Mouse (Mus musculus) liver, embryonic 12.5 days (tissue): ENCODE measurements around the gene Alyref. TPM values are rescaled to one million over a fixed set of nuclear protein-coding genes. Genes with fewer than 3 reads are reported as not detected.
A peak's percentile ranks its signal among the peaks of the same experiment; 100 is the strongest.
"Not testable (repeated sequence)": the region's sequence is repeated elsewhere in the genome, so short reads cannot be mapped to it uniquely, and the experiment has no call there.

Source experiments
- ATAC-seq: fragments of 200-750 bp; cut with Nextera tagmentation; 2 replicates; pipeline ENCODE4 v1.8.0; 2017; ENCODE audit warnings: moderate number of reproducible peaks, mild to moderate bottlenecking, moderate library complexity
- H3K27ac ChIP-seq: fragments of 300-500 bp; sonication (generic); 2 replicates; pipeline ENCODE4 v1.5.1; 2016; ENCODE audit warnings: mild to moderate bottlenecking
- H3K27me3 ChIP-seq: fragments of 300-500 bp; sonication (generic); replicated peaks from 2 replicates; pipeline ENCODE4 v1.6.1; 2016; ENCODE audit warnings: mild to moderate bottlenecking, moderate library complexity
- H3K36me3 ChIP-seq: fragments of 300-500 bp; sonication (generic); 2 replicates; pipeline ENCODE4 v1.6.1; 2016; ENCODE audit warnings: mild to moderate bottlenecking, moderate library complexity
- H3K4me1 ChIP-seq: fragments of 300-500 bp; sonication (generic); 2 replicates; pipeline ENCODE4 v1.6.1; 2016
- H3K4me2 ChIP-seq: fragments of 300-500 bp; sonication (generic); 2 replicates; pipeline ENCODE4 v1.6.1; 2016; ENCODE audit warnings: mild to moderate bottlenecking, moderate library complexity
- H3K4me3 ChIP-seq: fragments of 300-500 bp; sonication (generic); 2 replicates; pipeline ENCODE4 v1.5.1; 2016; ENCODE audit warnings: mild to moderate bottlenecking, moderate library complexity
- H3K9ac ChIP-seq: fragments of 300-500 bp; sonication (generic); 2 replicates; pipeline ENCODE4 v1.6.1; 2016; ENCODE audit warnings: mild to moderate bottlenecking, moderate library complexity
- H3K9me3 ChIP-seq: fragments of 300-500 bp; sonication (generic); replicated peaks from 2 replicates; pipeline ENCODE4 v1.6.1; 2016; ENCODE audit warnings: mild to moderate bottlenecking, moderate library complexity
- WGBS: fragments of 180-500 bp; shearing (Covaris S2); methylation state at CpG from one replicate; pipeline ENCODE4 v1.1.7; 2016; ENCODE audit not compliant: insufficient replicate concordance; 5-methylcytosine and 5-hydroxymethylcytosine counted together
- polyA plus RNA-seq: library from polyadenylated mRNA; unstranded; fragments of >200 nt; fragmentation: Nextera tagmentation; extraction: Ambion mirVana; gene quantifications from 2 replicates; pipeline ENCODE4 v1.2.1, GENCODE M21; 2016

Alyref gene
- polyA plus RNA-seq, 1 experiment from 2014 or later: 545 TPM

DNA sequence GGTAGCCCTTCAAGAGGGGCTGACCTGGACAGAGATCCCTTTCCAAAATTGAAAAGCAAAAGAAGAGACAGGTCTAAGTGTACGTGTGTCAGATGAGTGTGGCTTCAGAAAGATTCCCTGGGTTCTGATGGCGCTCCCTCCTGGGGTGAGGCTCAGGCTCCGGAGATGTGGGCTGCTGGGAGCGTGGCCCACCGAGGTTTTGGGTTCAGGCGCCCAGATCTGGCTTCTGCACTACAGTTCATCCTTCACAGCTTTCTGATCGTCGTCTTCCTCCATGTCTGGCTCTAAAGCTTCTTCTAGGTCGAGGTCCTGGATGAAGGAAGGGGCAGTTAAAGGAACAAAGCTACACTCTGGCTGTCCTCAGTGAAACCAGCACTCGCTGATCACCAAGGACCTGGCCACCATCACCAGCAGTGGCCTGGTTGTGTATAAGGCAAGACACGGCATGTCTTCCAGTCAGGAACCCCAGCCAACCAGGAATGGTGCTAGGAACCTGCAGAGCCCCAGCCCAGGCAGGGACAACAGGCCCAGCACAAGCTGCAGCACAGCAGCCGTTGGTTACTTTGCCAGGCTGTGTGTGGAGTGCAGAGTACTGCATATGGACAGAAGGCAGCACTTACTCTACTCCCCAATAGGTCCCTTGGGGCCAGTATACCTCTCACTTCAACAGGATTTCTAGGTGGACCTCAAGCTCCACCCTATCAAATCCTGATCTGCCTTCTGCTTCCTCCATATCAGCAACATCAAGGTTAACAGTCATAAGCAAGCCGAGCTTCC lies 37.0 kb downstream of the Alyref start:
- WGBS: 75% methylated on average over 13 of the region's 13 CpGs
- peaks cover 74% of the 10 kb centered on the region for H3K36me3 ChIP-seq
- no peak overlapping the region for H3K4me2 ChIP-seq
- H3K4me3 ChIP-seq: no peak overlapping the region
- H3K9me3 ChIP-seq: no peaks in the 10 kb centered on the region
- H3K27me3 ChIP-seq: no peaks in the 10 kb centered on the region
- ATAC-seq: no peak
- H3K4me1 ChIP-seq: no peaks in the 10 kb centered on the region
- no peak overlapping the region for H3K9ac ChIP-seq
- H3K27ac ChIP-seq: no peak overlapping the region

DNA sequence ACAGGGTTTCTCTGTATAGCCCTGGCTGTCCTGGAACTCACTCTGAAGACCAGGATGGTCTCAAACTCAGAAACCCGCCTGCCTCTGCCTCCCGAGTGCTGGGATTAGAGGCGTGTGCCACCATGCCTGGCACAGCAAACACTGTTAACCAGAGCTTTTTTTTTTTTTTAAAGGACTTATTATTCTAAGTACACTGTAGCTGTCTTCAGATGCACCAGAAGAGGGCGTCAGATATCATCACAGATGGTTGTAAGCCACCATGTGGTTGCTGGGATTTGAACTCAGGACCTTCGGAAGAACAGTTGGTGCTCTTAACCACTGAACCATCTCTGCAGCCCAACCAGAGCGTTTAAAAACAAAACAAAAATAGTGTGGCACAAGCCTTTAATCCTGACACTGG lies 39.3 kb downstream of the Alyref start:
- peaks cover 51% of the 10 kb centered on the region for H3K36me3 ChIP-seq
- not testable (repeated sequence) for H3K9me3 ChIP-seq

DNA sequence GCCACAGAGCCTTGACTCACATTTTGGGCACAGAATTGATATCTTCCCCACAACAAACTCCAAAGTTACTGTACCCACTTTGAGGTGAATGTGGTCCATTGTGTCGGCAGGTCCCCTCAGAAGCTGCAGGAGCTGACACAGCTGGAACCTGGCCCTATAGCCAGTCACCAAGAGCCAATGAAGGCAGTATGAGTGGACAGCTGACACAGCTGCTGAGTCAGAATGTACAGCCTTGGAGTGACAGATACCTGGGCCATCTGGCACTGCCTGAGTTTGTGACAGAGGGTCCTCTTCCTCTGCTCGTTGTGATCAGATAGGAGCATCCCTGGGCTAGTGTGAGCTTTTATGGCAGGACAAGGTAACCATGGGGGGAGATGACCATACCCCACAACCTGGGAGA lies 42.9 kb downstream of the Alyref start:
- no peak overlapping the region for H3K4me2 ChIP-seq
- H3K9me3 ChIP-seq: no peaks in the 10 kb centered on the region
- peaks cover 16% of the 10 kb centered on the region for H3K36me3 ChIP-seq
- H3K27ac ChIP-seq: no peak overlapping the region
- no peak overlapping the region for H3K4me3 ChIP-seq
- H3K27me3 ChIP-seq: no peaks in the 10 kb centered on the region
- H3K4me1 ChIP-seq: peaks cover 8% of the 10 kb centered on the region
- H3K9ac ChIP-seq: no peak overlapping the region
- ATAC-seq: no peak
- WGBS: 66% methylated on average over 2 of the region's 2 CpGs

More for the DNA sequence above, 39.3 kb downstream of the Alyref start:
- H3K9ac ChIP-seq, H3K4me2 ChIP-seq, H3K4me3 ChIP-seq, H3K27ac ChIP-seq, ATAC-seq, H3K27me3 ChIP-seq, H3K4me1 ChIP-seq: not testable (repeated sequence)
- 72% methylated on average over 6 of the region's 6 CpGs for WGBS

DNA sequence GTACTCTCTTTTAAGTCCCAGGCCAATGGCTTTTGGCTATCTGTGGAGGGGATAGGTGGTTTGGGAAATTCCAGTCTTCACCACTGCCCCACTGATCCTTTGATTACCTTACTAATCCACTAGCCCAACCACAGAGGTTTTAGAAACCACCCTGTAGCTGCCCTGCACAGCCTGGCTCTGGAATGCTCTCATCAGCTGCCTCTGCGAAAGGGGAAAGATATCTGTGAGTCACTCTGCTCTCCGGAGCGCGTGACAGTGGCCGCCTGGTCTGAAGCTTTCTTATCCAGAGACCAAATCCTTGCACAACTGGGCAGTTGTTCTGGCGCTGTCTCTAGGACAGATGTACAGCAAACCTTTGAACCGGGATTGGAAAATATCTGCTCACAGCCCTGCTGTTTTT lies 43.3 kb downstream of the Alyref start:
- WGBS: 59% methylated on average over 7 of the region's 7 CpGs
- no peak for ATAC-seq
- Histone ChIP-seq H3K9me3 (no peaks in the 10 kb centered on the region), H3K4me1 (peaks cover 12% of the 10 kb centered on the region), H3K27ac (no peak overlapping the region), H3K27me3 (no peaks in the 10 kb centered on the region), H3K36me3 (peaks cover 11% of the 10 kb centered on the region), H3K4me3 (no peak overlapping the region), H3K4me2 (no peak overlapping the region), H3K9ac (no peak overlapping the region)

DNA sequence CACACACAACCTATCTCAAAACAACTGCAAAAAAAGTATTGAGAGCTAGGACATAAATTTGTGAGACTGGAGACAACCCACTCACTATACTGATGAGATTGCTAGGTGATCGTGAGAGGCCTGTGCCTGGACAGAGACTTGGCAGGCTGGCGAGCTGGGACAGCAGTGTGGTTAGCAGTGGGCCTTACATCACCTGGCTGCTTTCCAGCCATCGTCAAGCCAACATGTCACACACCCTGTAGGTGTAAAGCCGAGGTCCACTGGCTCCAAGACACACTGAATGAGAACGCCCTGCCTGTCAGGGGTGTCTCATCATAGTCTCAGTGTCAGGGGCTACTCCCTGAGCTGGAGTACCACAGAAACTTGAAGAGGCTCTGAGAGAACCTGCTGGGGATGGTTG lies 45.4 kb downstream of the Alyref start:
- H3K4me1 ChIP-seq: peaks cover 30% of the 10 kb centered on the region
- H3K27me3 ChIP-seq: no peaks in the 10 kb centered on the region
- no peak overlapping the region for H3K4me3 ChIP-seq
- no peak overlapping the region for H3K4me2 ChIP-seq
- H3K9ac ChIP-seq: no peak overlapping the region
- no peaks in the 10 kb centered on the region for H3K36me3 ChIP-seq
- no peaks in the 10 kb centered on the region for H3K9me3 ChIP-seq
- H3K27ac ChIP-seq: no peak overlapping the region
- no peak for ATAC-seq
- 64% methylated on average over 5 of the region's 5 CpGs for WGBS

DNA sequence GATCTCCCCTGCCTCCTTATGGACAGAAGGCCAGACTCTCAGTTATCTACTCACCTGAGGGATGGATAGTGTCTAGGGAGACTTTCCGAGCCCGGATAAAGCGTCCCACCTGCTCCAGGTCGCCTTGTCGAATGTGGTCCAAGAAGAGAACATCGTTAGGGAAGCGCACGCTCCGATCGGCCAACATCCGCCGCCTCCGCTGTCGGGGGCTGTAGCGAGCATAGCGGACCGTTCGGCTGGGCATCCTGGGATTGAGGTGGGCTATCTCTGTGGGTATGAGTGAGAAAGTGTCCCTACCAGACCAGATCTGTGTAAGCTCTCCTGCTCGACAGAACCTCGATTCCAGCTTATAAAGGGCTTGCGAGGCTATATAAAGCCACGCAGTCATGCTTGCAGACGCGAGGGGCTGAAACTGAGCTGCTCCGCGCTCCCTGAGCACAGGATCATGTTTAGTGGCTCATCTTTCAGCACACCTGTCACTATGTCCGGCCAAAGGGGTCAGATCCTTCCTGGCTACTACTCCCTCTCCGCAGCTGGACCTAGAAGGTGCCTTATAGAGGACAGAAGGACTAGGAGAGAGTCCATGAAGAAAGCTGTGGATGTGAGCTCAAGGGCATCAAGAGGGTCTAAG lies 47.2 kb downstream of the Alyref start, which contains the start of gene Ppp1r27:
TSS of gene Ppp1r27 (minus strand) at position 323 of the 631 bp plus-strand sequence.
- Histone ChIP-seq H3K9me3 (no peaks in the 10 kb centered on the region), H3K9ac (peak within 1 kb of the TSS; percentile 94), H3K4me1 (peaks cover 38% of the 10 kb centered on the region), H3K4me2 (peak within 1 kb of the TSS; percentile 91), H3K4me3 (peak within 1 kb of the TSS; percentile 79), H3K36me3 (no peaks in the 10 kb centered on the region), H3K27me3 (no peaks in the 10 kb centered on the region), H3K27ac (peak within 1 kb of the TSS; percentile 94)
- 89% methylated on average over 28 of the region's 28 CpGs for WGBS
- ATAC-seq: no peak

DNA sequence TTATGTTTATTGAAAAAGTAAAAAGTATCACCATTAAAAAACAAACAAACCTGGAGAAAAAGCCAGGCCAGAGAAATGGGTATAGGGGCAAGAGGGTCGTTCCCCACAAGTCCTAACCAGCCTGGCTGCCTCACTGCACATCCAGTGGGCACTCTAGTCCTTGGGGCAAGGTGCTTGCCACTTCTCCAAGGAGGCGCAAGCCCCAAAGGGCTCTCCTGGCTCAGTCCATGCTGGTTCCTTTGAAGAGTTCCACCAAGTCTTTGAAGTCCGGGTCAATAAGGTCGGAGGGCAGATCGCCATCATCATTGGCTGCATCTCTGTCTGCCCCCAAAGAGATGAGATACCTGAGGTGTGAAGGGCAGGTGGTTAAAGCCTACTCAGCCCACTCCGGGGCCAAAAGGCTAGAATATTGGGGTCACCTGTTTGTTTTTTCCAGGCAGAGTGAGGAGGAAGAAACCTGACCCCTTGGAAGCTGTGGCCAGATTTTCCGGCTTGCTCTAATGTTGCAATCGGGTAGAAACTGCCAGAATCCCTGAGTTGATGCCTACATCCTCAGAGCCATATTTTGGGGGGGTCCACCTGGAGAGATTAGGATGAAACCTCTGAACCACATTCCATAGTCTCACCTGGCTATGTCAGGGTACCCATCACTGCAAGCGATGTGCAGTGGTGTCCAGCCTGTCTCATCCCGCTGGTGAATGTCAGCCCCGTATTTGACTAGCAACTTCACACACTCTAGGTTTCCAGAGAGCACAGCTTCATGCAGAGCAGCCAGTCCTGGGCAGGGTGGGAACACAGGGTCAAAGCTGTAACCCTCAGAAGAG lies 48.0 kb downstream of the Alyref start:
- H3K27ac ChIP-seq: peak overlapping the region; percentile 94
- H3K9ac ChIP-seq: peak overlapping the region; percentile 94
- H3K9me3 ChIP-seq: no peaks in the 10 kb centered on the region
- no peaks in the 10 kb centered on the region for H3K36me3 ChIP-seq
- peak overlapping the region; percentile 91 for H3K4me2 ChIP-seq
- ATAC-seq: no peak
- H3K4me3 ChIP-seq: peak overlapping the region; percentile 79
- 66% methylated on average over 11 of the region's 11 CpGs for WGBS
- peaks cover 41% of the 10 kb centered on the region for H3K4me1 ChIP-seq
- H3K27me3 ChIP-seq: no peaks in the 10 kb centered on the region

DNA sequence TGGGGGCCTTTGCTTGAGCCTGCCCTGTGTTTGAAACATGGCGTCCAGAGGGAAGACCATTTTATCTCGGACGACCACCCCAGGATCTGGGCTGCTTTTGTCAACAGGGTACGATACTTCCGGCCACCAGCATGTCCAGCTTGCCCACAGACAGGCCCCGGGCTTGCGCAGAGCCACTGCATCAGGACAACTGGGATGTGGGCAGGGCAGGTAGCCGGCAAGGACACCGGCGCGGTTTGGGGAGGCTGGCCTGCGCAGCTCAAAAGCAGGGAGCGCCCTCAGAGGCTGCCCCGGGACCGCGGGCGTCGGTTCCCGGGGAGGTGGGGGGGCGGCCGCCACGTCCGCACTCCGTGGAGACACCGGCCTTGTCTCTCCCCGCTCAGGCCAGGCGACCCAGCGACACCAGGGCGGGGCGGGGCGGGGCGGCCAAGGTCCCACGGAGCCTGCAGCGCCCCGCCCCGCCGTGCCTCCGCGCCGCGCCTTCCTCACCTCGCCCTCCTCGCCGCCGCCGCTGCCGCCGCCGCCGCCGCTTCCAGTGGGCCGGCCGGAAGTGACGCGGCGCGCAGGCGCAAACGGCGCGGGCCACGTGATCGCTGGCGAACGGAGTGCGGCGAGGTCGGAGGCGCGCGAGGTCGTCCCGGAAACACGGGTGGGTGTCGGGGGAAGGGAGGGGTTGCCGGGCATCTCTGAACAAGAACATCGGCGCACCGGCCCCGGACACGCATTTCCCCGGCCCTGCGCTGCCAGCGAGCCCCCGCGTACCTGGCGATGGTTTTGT lies 48.8 kb downstream of the Alyref start, which contains the start of gene Mcrip1:
TSS of gene Mcrip1 (minus strand) at position 560 of the 778 bp plus-strand sequence.
- Histone ChIP-seq H3K27ac (peak within 1 kb of the TSS; percentile 94), H3K9ac (peak within 1 kb of the TSS; percentile 94), H3K36me3 (peaks cover 7% of the 10 kb centered on the region), H3K27me3 (no peaks in the 10 kb centered on the region), H3K4me2 (peak within 1 kb of the TSS; percentile 91), H3K4me1 (peaks cover 38% of the 10 kb centered on the region), H3K4me3 (peak within 1 kb of the TSS; percentile 79), H3K9me3 (no peaks in the 10 kb centered on the region)
- peak; percentile 92 for ATAC-seq
- 2% methylated on average over 81 of the region's 87 CpGs for WGBS

DNA sequence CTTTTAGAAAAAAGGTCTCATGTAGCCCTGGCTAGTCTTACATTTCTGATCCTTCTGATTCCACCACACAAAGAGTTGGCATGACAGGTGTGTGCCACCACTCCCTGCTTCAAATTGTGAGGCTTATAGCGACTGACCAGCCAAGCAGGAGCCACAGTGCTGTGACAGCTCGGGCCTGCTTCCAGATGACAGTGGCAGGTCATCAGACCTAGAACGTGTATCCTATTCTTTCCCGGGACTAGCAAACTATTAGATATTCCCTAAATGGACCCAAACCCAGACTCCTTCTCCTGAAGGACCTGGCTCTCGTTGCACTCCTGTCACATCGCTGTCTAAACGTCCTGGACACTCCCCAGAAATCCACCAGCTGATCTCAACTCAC lies 49.4 kb downstream of the Alyref start:
- Histone ChIP-seq H3K4me1 (peaks cover 38% of the 10 kb centered on the region), H3K4me2 (peak overlapping the region; percentile 91), H3K4me3 (peak overlapping the region; percentile 79), H3K27me3 (no peaks in the 10 kb centered on the region), H3K9me3 (no peaks in the 10 kb centered on the region), H3K9ac (peak overlapping the region; percentile 94), H3K36me3 (peaks cover 13% of the 10 kb centered on the region), H3K27ac (peak overlapping the region; percentile 94)
- 15% methylated on average over 7 of the region's 7 CpGs for WGBS
- ATAC-seq: no peak

DNA sequence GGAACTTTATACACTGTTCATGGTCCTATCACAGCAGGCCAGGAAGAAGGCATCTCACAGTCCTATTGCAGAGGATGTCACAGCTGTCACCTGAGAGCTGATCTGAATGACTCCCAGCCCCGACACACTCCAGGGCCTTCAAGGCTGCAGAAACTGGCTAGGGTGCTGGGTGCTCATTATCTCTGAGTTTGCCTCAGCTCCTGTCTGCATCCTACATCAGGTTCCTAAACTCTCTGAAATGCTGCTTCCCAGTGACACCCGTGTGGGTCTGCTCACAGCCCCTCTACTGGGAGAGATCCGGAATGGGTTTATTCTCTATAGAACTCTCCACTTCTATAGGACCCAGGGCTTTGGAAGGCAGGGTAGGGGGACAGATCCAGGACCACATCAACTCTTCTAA lies 50.0 kb downstream of the Alyref start:
- Histone ChIP-seq H3K4me1 (peaks cover 38% of the 10 kb centered on the region), H3K36me3 (peaks cover 19% of the 10 kb centered on the region), H3K9ac (peak overlapping the region; percentile 94), H3K27ac (peak overlapping the region; percentile 94), H3K4me2 (peak overlapping the region; percentile 91), H3K9me3 (no peaks in the 10 kb centered on the region), H3K27me3 (no peaks in the 10 kb centered on the region), H3K4me3 (peak overlapping the region; percentile 79)
- 69% methylated on average over 3 of the region's 3 CpGs for WGBS
- no peak for ATAC-seq

DNA sequence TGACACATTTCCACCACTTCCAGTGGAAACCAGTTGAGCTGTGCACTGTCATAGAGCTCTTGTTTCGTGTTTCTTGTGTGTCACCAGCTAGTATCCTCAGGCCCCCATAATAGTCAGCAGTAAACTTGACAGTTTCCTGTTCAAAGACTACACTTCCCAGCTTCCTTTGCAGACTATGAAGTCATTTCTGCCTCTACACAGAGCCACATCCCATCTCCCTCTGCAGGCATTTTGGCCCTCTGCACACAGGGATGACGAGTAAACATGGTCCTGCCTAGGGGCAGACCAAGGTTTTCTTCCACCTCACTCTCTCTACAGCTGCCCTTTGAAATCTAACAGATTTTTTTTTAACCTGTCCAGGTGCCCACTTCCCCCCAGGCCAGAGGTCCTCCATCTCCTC lies 50.7 kb downstream of the Alyref start:
- Histone ChIP-seq H3K4me1 (peaks cover 38% of the 10 kb centered on the region), H3K27ac (peak overlapping the region; percentile 94), H3K4me2 (no peak overlapping the region), H3K27me3 (no peaks in the 10 kb centered on the region), H3K36me3 (peaks cover 26% of the 10 kb centered on the region), H3K9ac (no peak overlapping the region), H3K4me3 (no peak overlapping the region), H3K9me3 (no peaks in the 10 kb centered on the region)
- WGBS: 48% methylated on average over 2 of the region's 2 CpGs
- ATAC-seq: no peak
